ENCODE assay signal across 8 mouse cellular contexts in genomic region chr7:19920506-19921261, GRCm38 (mm10). TPM values are rescaled to one million over a fixed set of nuclear protein-coding genes. Genes with fewer than 3 reads are reported as not detected.
DNase-seq lines count a peak whose midpoint lies in the region; ATAC-seq lines count a peak whose summit lies in the region.

Gene Pvr, minus strand, starts transcription at chr7:19921160.

- peak within 1 kb of the TSS; percentile 53 for H3K4me2 ChIP-seq in intestine, embryonic 14.5 days (ENCODE audit: low read length)

- peak within 1 kb of the TSS; percentile 85 for H3K27ac ChIP-seq in intestine, embryonic 14.5 days (ENCODE audit: low read depth)

- 0 out of 2 replicates have a peak, but pooled peaks cover 3% of the 10 kb centered on the region for H3K4me1 ChIP-seq in intestine, embryonic 14.5 days (replicated peaks; ENCODE audit: control insufficient read depth, insufficient read depth, low read length)

- DNase-seq in adrenal gland, adult 18-20 months (ENCODE audit: low spot score in 2 of 2) = peak; percentile 72 to 78
- DNase-seq in embryo, embryonic 10.5 days (ENCODE audit: low spot score) = peak; percentile 75
- DNase-seq in gastrocnemius, postnatal 36 days = peak; percentile 44 to 57
- peak; percentile 87 for DNase-seq in intestine, embryonic 14.5 days (ENCODE audit: low spot score)
- peak; percentile 75 to 80 for DNase-seq in left cerebral cortex, postnatal 14 days (ENCODE audit: low spot score in 2 of 2)
- peak; percentile 82 to 86 for DNase-seq in right cerebral cortex, postnatal 10 days (ENCODE audit: low spot score in 2 of 2)
- peak; percentile 80 for DNase-seq in yolk sac, embryonic 10.5 days (ENCODE audit: low spot score)

- peak; percentile 94 for ATAC-seq in intestine, embryonic 14.5 days (replicated peaks; ENCODE audit: low FRiP score, low TSS enrichment, low read depth)
- ATAC-seq in megakaryocyte progenitor cell, adult 5-6 weeks (replicated peaks; ENCODE audit: poor library complexity) = peak; percentile 81

- H3K9me3 ChIP-seq in intestine, embryonic 14.5 days (ENCODE audit: control insufficient read depth, low read length) = no peaks in the 10 kb centered on the region

- H3K9ac ChIP-seq in intestine, embryonic 14.5 days (ENCODE audit: low read length) = peak within 1 kb of the TSS; percentile 86

- intact Hi-C loops in gastrocnemius, postnatal 36 days (cut with DNase I) = no loop called here
- intact Hi-C loops in left cerebral cortex, postnatal 14 days (cut with DNase I) = no loop called here

- H3K36me3 ChIP-seq in intestine, embryonic 14.5 days (ENCODE audit: control insufficient read depth, insufficient read depth, low read length) = peaks cover 25% of the 10 kb centered on the region

- peak within 1 kb of the TSS; percentile 86 for H3K4me3 ChIP-seq in intestine, embryonic 14.5 days (ENCODE audit: low read depth, low read length)

- H3K27me3 ChIP-seq in intestine, embryonic 14.5 days (replicated peaks; ENCODE audit: control insufficient read depth, insufficient read depth, low read length) = 0 out of 2 replicates have a peak, but pooled peaks cover 3% of the 10 kb centered on the region

- WGBS in intestine, embryonic 14.5 days = under 1% methylated on average over 60 of the region's 60 CpGs

RNA-seq across cellular contexts. Expression of gene Pvr, which starts in this region (rescaled TPM):
- 10 to 100 TPM; 20.8 to 32.4 TPM for total RNA-seq in adrenal gland, adult 18-20 months (2021)
- 1 to 10 TPM; 4.6 to 7.7 TPM for total RNA-seq in gastrocnemius, postnatal 36 days (2021)
- polyA plus RNA-seq in intestine, embryonic 14.5 days (2014; fragmentation: Nextera tagmentation; extraction: Ambion mirVana) = 10.6 and 11.9 TPM in 2 replicates
- total RNA-seq in left cerebral cortex, postnatal 14 days (2021) = 10 to 100 TPM; 10.1 to 11.4 TPM
- 10.2 and 13.0 TPM in 2 replicates for total RNA-seq in megakaryocyte progenitor cell, adult 5-6 weeks (2015)
- 7.5 and 9.7 TPM in 2 replicates for total RNA-seq in megakaryocyte progenitor cell, adult 5-6 weeks (2017)

Comparison
In these comparisons a context has a peak if more than half of its experiments do, and no peak if none do; other contexts are left out.
1. Peak in every context shown above with its lines: DNase-seq, ATAC-seq, H3K4me3 ChIP-seq and H3K27ac ChIP-seq.